Mouse (Mus musculus) hindbrain, postnatal 0 days (tissue): ENCODE data around the gene Trim60. TPM values are rescaled to one million over a fixed set of nuclear protein-coding genes. Genes with fewer than 3 reads are reported as not detected.

Source experiments
- ATAC-seq: fragments of 200-750 bp; cut with Nextera tagmentation; 2 replicates; pipeline ENCODE4 v1.8.0; 2017; ENCODE audit warnings: mild to moderate bottlenecking, moderate TSS enrichment, moderate library complexity
- DNase-seq: peaks from one replicate; pipeline ENCODE4 v3.0.0-alpha.2; 2015; ENCODE audit warnings: low spot score
- H3K27ac ChIP-seq: fragments of 300-500 bp; sonication (generic); 2 replicates; pipeline ENCODE4 v1.5.1; 2014; ENCODE audit warnings: mild to moderate bottlenecking
- H3K27me3 ChIP-seq: fragments of 300-500 bp; sonication (generic); 2 replicates; pipeline ENCODE4 v1.6.1; 2014; ENCODE audit warnings: low read length, mixed read lengths; ENCODE audit not compliant: insufficient read depth
- H3K36me3 ChIP-seq: fragments of 300-500 bp; sonication (generic); 2 replicates; pipeline ENCODE4 v1.6.1; 2014; ENCODE audit warnings: low read length, mixed read lengths; ENCODE audit not compliant: insufficient read depth
- H3K4me1 ChIP-seq: fragments of 300-500 bp; sonication (generic); 2 replicates; pipeline ENCODE4 v1.6.1; 2014; ENCODE audit warnings: antibody characterized with exemption, low read length, mixed read lengths; ENCODE audit not compliant: insufficient read depth
- H3K4me2 ChIP-seq: fragments of 300-500 bp; sonication (generic); 2 replicates; pipeline ENCODE4 v1.6.1; 2014; ENCODE audit warnings: low read depth, mild to moderate bottlenecking, low read length, moderate library complexity, mixed read lengths
- H3K4me3 ChIP-seq: fragments of 300-500 bp; sonication (generic); 2 replicates; pipeline ENCODE4 v1.5.1; 2014; ENCODE audit warnings: low read length
- H3K9ac ChIP-seq: fragments of 300-500 bp; sonication (generic); replicated peaks from 2 replicates; pipeline ENCODE4 v1.6.1; 2014; ENCODE audit warnings: mild to moderate bottlenecking, low read length, moderate library complexity, mixed read lengths
- H3K9me3 ChIP-seq: fragments of 300-500 bp; sonication (generic); 2 replicates; pipeline ENCODE4 v1.6.1; 2016; ENCODE audit warnings: low read length, mixed read lengths
- CTCF ChIP-seq: IDR thresholded peaks from 2 replicates; pipeline ENCODE4 v1.5.1; 2016; ENCODE audit warnings: antibody characterized with exemption, control low read depth, low read depth
- WGBS: fragments of 180-500 bp; shearing (Covaris S2); extraction: QIAGEN DNeasy Blood & Tissue Kit; methylation state at CpG from one replicate; pipeline ENCODE4 v1.1.7; 2014; 5-methylcytosine and 5-hydroxymethylcytosine counted together
- polyA plus RNA-seq: library from polyadenylated mRNA; unstranded; fragments of >200 nt; fragmentation: Nextera tagmentation; extraction: Ambion mirVana; gene quantifications from 2 replicates; pipeline ENCODE4 v1.2.1, GENCODE M21; 2015
- total RNA-seq: library from RNA; depleted of rRNA; stranded (reverse); fragments of >200 nt; gene quantifications from 2 replicates; pipeline ENCODE4 v1.2.3, GENCODE M21; 2014

The Trim60 gene
- total and polyA plus RNA-seq, 2 experiments from 2014 or later = not detected

DNA sequence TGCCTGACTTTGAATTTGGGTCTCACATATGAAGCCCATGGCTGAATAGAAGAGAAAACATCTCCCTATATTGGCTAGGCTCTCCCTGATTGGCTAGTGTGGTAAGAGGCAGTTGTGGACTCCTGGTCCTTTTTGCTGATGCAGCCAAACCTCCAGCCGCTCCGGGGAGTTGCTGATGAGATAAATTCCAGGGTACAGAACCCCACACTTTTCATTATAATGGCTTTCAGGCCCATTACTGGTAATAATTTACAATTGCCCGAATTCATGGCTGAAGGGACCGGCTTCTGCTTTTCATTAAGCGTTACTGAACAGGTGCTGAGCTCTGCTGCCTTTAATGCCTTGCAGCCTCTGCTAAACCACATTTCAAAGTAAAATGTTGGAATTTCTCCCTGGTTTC is 35.6 kb upstream of the Trim60 start:
- WGBS = 70% methylated on average over 5 of the region's 5 CpGs
- no peak overlapping the region for H3K9ac ChIP-seq
- H3K27me3 ChIP-seq = no peaks in the 10 kb centered on the region
- ATAC-seq (no peak), DNase-seq (no peak)
- H3K27ac ChIP-seq = no peak overlapping the region
- no peak for TF ChIP-seq CTCF
- H3K4me3 ChIP-seq = no peak overlapping the region
- no peaks in the 10 kb centered on the region for H3K9me3 ChIP-seq
- H3K4me2 ChIP-seq = no peak overlapping the region
- H3K36me3 ChIP-seq = no peaks in the 10 kb centered on the region
- no peaks in the 10 kb centered on the region for H3K4me1 ChIP-seq

DNA sequence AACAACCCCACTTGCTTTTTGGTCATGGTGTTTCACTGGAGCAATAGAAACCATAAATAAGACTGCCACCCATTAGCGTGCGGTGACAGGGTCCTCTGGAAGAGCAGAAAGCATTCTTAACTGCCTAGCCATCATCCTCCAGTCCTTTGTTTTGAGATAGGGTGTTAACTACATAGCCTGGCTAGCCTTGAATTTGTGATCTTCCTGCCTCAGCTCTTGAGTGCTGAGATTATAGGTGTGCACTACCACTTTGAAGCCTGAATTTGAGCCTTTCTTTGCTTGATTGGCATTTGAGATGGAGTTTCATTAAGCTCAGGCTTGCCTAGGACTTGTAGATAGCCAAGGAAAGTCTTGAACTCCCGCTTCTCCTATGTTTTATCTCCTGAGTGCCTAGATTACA is 35.2 kb upstream of the Trim60 start:
- TF ChIP-seq CTCF = no peak
- Histone ChIP-seq H3K9ac (no peak overlapping the region), H3K27ac (no peak overlapping the region), H3K4me3 (no peak overlapping the region), H3K36me3 (no peaks in the 10 kb centered on the region), H3K4me1 (no peaks in the 10 kb centered on the region), H3K9me3 (no peaks in the 10 kb centered on the region), H3K27me3 (no peaks in the 10 kb centered on the region), H3K4me2 (no peak overlapping the region)
- ATAC-seq (no peak), DNase-seq (no peak)
- WGBS = 97% methylated on average over 3 of the region's 3 CpGs

DNA sequence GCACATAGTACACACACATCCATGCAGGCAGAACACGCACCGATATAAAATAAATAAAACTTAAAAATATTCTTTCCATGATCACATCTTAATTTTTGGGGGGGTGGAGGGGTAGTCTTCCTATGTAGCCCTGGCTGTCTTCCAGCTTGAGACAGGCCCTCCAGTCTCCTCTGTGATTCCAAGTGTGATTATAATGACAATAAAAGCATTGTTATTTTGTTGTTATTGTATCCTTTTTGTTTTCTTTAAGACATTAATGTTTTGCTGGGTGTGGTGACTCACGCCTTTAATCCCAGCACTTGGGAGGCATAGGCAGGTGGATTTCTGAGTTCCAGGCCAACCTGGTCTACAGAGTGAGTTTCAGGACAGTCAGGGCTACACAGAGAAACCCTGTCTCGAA is 29.4 kb upstream of the Trim60 start:
- Histone ChIP-seq H3K4me1 (0 out of 2 replicates have a peak, but pooled peaks cover 3% of the 10 kb centered on the region), H3K4me3 (no peak overlapping the region), H3K27me3 (no peaks in the 10 kb centered on the region), H3K9me3 (no peaks in the 10 kb centered on the region), H3K27ac (no peak overlapping the region), H3K9ac (no peak overlapping the region), H3K36me3 (no peaks in the 10 kb centered on the region), H3K4me2 (no peak overlapping the region)
- DNase-seq (no peak), ATAC-seq (no peak)
- WGBS = 85% methylated on average over 4 of the region's 4 CpGs
- no peak for TF ChIP-seq CTCF

DNA sequence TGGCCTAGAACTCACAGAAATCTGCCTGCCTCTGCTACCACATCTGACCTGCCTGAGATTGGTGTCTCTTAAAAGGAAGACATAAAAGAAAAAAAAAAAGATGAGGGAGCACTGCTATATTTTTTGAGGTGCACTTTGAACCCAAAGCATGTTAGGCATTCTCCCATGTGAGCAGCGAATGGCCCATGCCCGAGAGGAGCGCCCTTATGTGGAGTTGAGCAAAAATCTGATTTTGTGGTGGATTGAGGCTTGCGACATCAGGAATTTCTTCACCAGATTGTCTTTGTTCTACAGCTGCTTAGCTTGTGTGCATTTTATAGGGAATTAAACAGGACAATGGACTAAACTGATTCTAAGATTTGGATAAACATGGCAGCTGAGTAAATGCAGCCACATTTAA is 28.8 kb upstream of the Trim60 start:
- Histone ChIP-seq H3K9me3 (no peaks in the 10 kb centered on the region), H3K4me1 (0 out of 2 replicates have a peak, but pooled peaks cover 3% of the 10 kb centered on the region), H3K27ac (no peak overlapping the region), H3K4me3 (no peak overlapping the region), H3K36me3 (no peaks in the 10 kb centered on the region), H3K27me3 (no peaks in the 10 kb centered on the region), H3K9ac (no peak overlapping the region), H3K4me2 (no peak overlapping the region)
- TF ChIP-seq CTCF = no peak
- DNase-seq = no peak
- ATAC-seq = no peak
- 94% methylated on average over 4 of the region's 4 CpGs for WGBS

DNA sequence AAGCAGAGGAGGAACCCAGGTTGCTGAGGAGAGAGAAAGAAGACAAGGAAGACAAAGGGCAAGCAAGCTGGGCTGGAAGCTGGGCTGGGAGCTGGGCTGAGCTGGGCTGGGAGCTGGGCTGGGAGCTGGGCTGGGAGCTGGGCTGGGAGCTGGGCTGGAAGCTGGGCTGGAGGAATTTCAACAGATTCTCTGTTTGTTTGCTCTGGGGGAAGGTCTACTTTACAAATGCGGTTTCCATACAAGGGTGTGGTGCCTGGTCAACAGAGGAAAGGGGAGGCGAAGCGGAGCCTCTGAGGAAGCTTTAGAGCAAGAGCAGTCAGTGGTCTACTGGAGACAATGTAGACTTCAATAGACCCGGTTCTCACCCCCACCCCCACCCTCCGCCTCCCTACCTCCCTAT is 28.2 kb upstream of the Trim60 start:
- no peak overlapping the region for H3K9ac ChIP-seq
- no peak for DNase-seq
- H3K4me3 ChIP-seq = no peak overlapping the region
- no peaks in the 10 kb centered on the region for H3K9me3 ChIP-seq
- no peaks in the 10 kb centered on the region for H3K36me3 ChIP-seq
- H3K4me1 ChIP-seq = 0 out of 2 replicates have a peak, but pooled peaks cover 3% of the 10 kb centered on the region
- 32% methylated on average over 5 of the region's 5 CpGs for WGBS
- H3K4me2 ChIP-seq = 0 out of 2 replicates have a peak overlapping the region, but pooled peaks have one; percentile 19
- no peak for ATAC-seq
- no peak overlapping the region for H3K27ac ChIP-seq
- H3K27me3 ChIP-seq = no peaks in the 10 kb centered on the region
- no peak for TF ChIP-seq CTCF

DNA sequence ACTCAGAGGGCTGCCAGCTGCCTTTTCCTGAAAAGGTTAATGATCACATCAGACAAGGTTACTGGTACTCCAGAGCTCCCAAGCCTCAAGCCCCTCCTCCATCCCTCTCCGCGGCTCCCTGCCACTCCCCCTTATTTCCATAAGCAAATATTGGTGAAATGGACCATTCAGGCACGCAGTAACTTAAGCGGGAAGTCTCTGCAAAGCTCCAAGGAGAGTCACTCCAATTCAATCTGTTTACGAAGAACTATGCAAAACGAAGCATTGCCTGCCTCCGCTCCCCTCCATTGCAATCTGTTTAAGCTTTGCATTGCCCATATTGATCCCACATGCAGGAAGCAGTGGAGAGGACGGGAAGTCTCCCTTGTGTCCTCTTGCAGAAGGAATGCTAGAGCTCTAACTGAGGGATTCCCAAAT is 18.7 kb upstream of the Trim60 start, which contains the start of gene Apela:
TSS of gene Apela (minus strand) at position 220 of the 417 bp plus-strand sequence.
- ATAC-seq (0 out of 2 replicates have a peak, but pooled peaks have one; percentile 59), DNase-seq (peak; percentile 34)
- no peak within 1 kb of the TSS for H3K27ac ChIP-seq
- H3K4me3 ChIP-seq = peak within 1 kb of the TSS; percentile 33
- TF ChIP-seq CTCF = no peak
- 0 out of 2 replicates have a peak within 1 kb of the TSS, but pooled peaks have one; percentile 18 for H3K9ac ChIP-seq
- peak within 1 kb of the TSS; percentile 70 for H3K4me2 ChIP-seq
- H3K36me3 ChIP-seq = no peaks in the 10 kb centered on the region
- no peaks in the 10 kb centered on the region for H3K27me3 ChIP-seq
- no peaks in the 10 kb centered on the region for H3K9me3 ChIP-seq
- 2% methylated on average over 8 of the region's 8 CpGs for WGBS
- no peaks in the 10 kb centered on the region; the same call in 1 of the 2 replicates for H3K4me1 ChIP-seq

DNA sequence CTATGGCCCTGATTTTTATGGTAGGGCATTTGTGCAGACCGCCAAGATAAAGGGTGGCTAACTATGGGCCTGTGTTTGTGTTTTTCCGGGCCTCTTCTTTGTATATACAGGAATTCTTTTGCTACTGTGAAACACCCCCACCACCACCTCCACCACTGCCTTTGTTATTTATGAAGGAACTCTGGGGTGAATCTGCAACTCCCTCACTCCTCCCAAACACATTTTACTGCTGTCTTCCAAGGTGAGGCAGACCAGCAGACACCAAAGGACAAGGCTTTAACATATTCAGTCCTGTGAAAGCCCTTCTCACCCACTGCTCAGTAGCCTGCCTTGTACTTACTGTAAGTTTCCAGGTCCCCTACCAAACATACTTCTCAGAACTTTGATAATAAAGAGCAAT is 15.8 kb upstream of the Trim60 start:
- DNase-seq = no peak
- Histone ChIP-seq H3K36me3 (no peaks in the 10 kb centered on the region), H3K27ac (no peak overlapping the region), H3K27me3 (no peaks in the 10 kb centered on the region), H3K9me3 (no peaks in the 10 kb centered on the region), H3K4me1 (no peaks in the 10 kb centered on the region; the same call in 1 of the 2 replicates), H3K4me2 (no peak overlapping the region), H3K9ac (no peak overlapping the region), H3K4me3 (no peak overlapping the region)
- WGBS = 53% methylated on average over 2 of the region's 2 CpGs
- no peak for TF ChIP-seq CTCF
- no peak for ATAC-seq
